Mouse (Mus musculus) heart, postnatal 14 days (tissue): ENCODE results near the gene Morc3. TPM values are rescaled to one million over a fixed set of nuclear protein-coding genes. Genes with fewer than 3 reads are reported as not detected.

ENCODE experiments used
- DNase-seq, 2 experiments: peaks; one replicate each; pipeline ENCODE4 v3.0.0; 2021 to 2022
- intact Hi-C: fragments of 180-260 bp; cut with DNase I; formaldehyde crosslinking; loops from one replicate; pipeline ENCODE4 v1.15.1; 2025
- long read RNA-seq, 2 experiments: library from polyadenylated mRNA; stranded (forward); transcript quantifications; one replicate each; pipeline ENCODE4 v2.0.0; 2021
- total RNA-seq, 2 experiments: library from RNA; stranded (reverse); gene quantifications; 2 replicates each; pipeline ENCODE4 v1.2.3; 2021

Morc3 gene
- total RNA-seq: 10 to 100 TPM; 18.6 to 19.1 TPM
- long read RNA-seq, experiment 1, full-length matches to known transcripts: 13 of 16 reads
- long read RNA-seq, experiment 1, partial matches to known transcripts: 1 of 16 reads
- long read RNA-seq, experiment 1, other reads (novel, unspliced or antisense): 2 of 16 reads
- long read RNA-seq, experiment 2, full-length matches to known transcripts: 9 of 12 reads
- long read RNA-seq, experiment 2, partial matches to known transcripts: 2 of 12 reads
- long read RNA-seq, experiment 2, other reads (novel, unspliced or antisense): 1 of 12 reads

- intact Hi-C loops: no loop called here
- peak; percentile 100 for DNase-seq
Observed at GRCm38 (mm10) chr16:93831627-93832395, at the start of gene Morc3. Gene Morc3 (plus strand): TSS chr16:93832121.

GRCm38 (mm10) chr16:93784175-93784574 lies 47.7 kb upstream of the Morc3 start:
- intact Hi-C loops: loop anchor here (10.0 kb wide), 1 partner anchor 99 kb away; the partner anchor contains the start of gene Cbr3
- DNase-seq: no peak

GRCm38 (mm10) chr16:93785805-93786204 lies 46.1 kb upstream of the Morc3 start:
- intact Hi-C loops: loop anchor here (10.0 kb wide), 1 partner anchor 101 kb away; the partner anchor contains the start of gene Cbr3

GRCm38 (mm10) chr16:93788388-93788787 lies 43.5 kb upstream of the Morc3 start:
- no peak for DNase-seq
- intact Hi-C loops: loop anchor here (10.0 kb wide), 1 partner anchor 104 kb away; the partner anchor contains the start of gene Cbr3

More at GRCm38 (mm10) chr16:93785805-93786204, 46.1 kb upstream of the Morc3 start:
- DNase-seq: peak; percentile 63 to 81

GRCm38 (mm10) chr16:93788881-93789280 lies 43.0 kb upstream of the Morc3 start:
- intact Hi-C loops: loop anchor here (10.0 kb wide), 1 partner anchor 104 kb away; the partner anchor contains the start of gene Cbr3
- DNase-seq: no peak

- intact Hi-C loops: loop anchor here (10.0 kb wide), 1 partner anchor 105 kb away; the partner anchor contains the start of gene Cbr3
- no peak for DNase-seq
Observed at GRCm38 (mm10) chr16:93789971-93790755, 41.8 kb upstream of the Morc3 start.

- intact Hi-C loops: no loop called here
- no peak for DNase-seq
Observed at GRCm38 (mm10) chr16:93792981-93793630, 38.8 kb upstream of the Morc3 start.

GRCm38 (mm10) chr16:93794845-93795244 lies 37.1 kb upstream of the Morc3 start:
- no peak for DNase-seq
- intact Hi-C loops: no loop called here

- intact Hi-C loops: no loop called here
- no peak for DNase-seq
Observed at GRCm38 (mm10) chr16:93795391-93795790, 36.5 kb upstream of the Morc3 start.

GRCm38 (mm10) chr16:93797021-93797840 lies 34.7 kb upstream of the Morc3 start:
- peak in 1 of 2 experiments; percentile 46 for DNase-seq
- intact Hi-C loops: no loop called here

- intact Hi-C loops: no loop called here
- DNase-seq: no peak
Observed at GRCm38 (mm10) chr16:93797841-93798492, 34.0 kb upstream of the Morc3 start.

- intact Hi-C loops: no loop called here
- DNase-seq: no peak
Observed at GRCm38 (mm10) chr16:93798623-93799022, 33.3 kb upstream of the Morc3 start.

GRCm38 (mm10) chr16:93799071-93799470 lies 32.9 kb upstream of the Morc3 start:
- DNase-seq: no peak
- intact Hi-C loops: no loop called here

GRCm38 (mm10) chr16:93799936-93800335 lies 32.0 kb upstream of the Morc3 start:
- intact Hi-C loops: no loop called here
- no peak for DNase-seq

- no peak for DNase-seq
- intact Hi-C loops: no loop called here
Observed at GRCm38 (mm10) chr16:93807167-93807566, 24.8 kb upstream of the Morc3 start.

- intact Hi-C loops: no loop called here
- peak; percentile 57 to 67 for DNase-seq
Observed at GRCm38 (mm10) chr16:93807961-93808554, 23.9 kb upstream of the Morc3 start.

GRCm38 (mm10) chr16:93815856-93816736 lies 15.8 kb upstream of the Morc3 start:
- DNase-seq: peak; percentile 76 to 79
- intact Hi-C loops: no loop called here
